Mouse (Mus musculus) liver, embryonic 13.5 days (tissue): Measurements from ENCODE around the gene Rasgef1b. TPM values are rescaled to one million over a fixed set of nuclear protein-coding genes. Genes with fewer than 3 reads are reported as not detected.

ENCODE experiments used
- ATAC-seq: fragments of 200-750 bp; cut with Nextera tagmentation; 2 replicates; pipeline ENCODE4 v1.8.0; 2017; ENCODE audit warnings: low read depth, mild to moderate bottlenecking, moderate number of reproducible peaks, moderate library complexity
- DNase-seq: peaks from one replicate; pipeline ENCODE4 v3.0.0; 2022
- H3K27ac ChIP-seq: fragments of 300-500 bp; sonication (generic); 2 replicates; pipeline ENCODE4 v1.5.1; 2015; ENCODE audit warnings: moderate library complexity, mild to moderate bottlenecking, inconsistent platforms
- H3K27me3 ChIP-seq: fragments of 300-500 bp; sonication (generic); 2 replicates; pipeline ENCODE4 v1.6.1; 2015; ENCODE audit warnings: mild to moderate bottlenecking, inconsistent platforms
- H3K36me3 ChIP-seq: fragments of 300-500 bp; sonication (generic); 2 replicates; pipeline ENCODE4 v1.6.1; 2015; ENCODE audit warnings: mild to moderate bottlenecking, inconsistent platforms
- H3K4me1 ChIP-seq: fragments of 300-500 bp; sonication (generic); replicated peaks from 2 replicates; pipeline ENCODE4 v1.6.1; 2015; ENCODE audit warnings: inconsistent platforms
- H3K4me2 ChIP-seq: fragments of 300-500 bp; sonication (generic); 2 replicates; pipeline ENCODE4 v1.6.1; 2015; ENCODE audit warnings: inconsistent platforms, mild to moderate bottlenecking, moderate library complexity
- H3K4me3 ChIP-seq: fragments of 300-500 bp; sonication (generic); replicated peaks from 2 replicates; pipeline ENCODE4 v1.5.1; 2015; ENCODE audit warnings: mild to moderate bottlenecking, inconsistent platforms
- H3K9ac ChIP-seq: fragments of 300-500 bp; sonication (generic); 2 replicates; pipeline ENCODE4 v1.6.1; 2015; ENCODE audit warnings: mild to moderate bottlenecking, inconsistent platforms
- H3K9me3 ChIP-seq: fragments of 300-500 bp; sonication (generic); replicated peaks from 2 replicates; pipeline ENCODE4 v1.6.1; 2016; ENCODE audit warnings: inconsistent platforms
- WGBS: fragments of 180-500 bp; shearing (Covaris S2); methylation state at CpG from one replicate; pipeline ENCODE4 v1.1.7; 2015; ENCODE audit not compliant: insufficient replicate concordance; 5-methylcytosine and 5-hydroxymethylcytosine counted together
- polyA plus RNA-seq: library from polyadenylated mRNA; unstranded; fragments of >200 nt; fragmentation: Nextera tagmentation; extraction: Ambion mirVana; gene quantifications from 2 replicates; pipeline ENCODE4 v1.2.1, GENCODE M21; 2015

Gene Rasgef1b
- 4.3 and 5.1 TPM in 2 replicates for polyA plus RNA-seq

GRCm38 (mm10) chr5:99728649-99729212 is at the start of gene Rasgef1b:
Gene Rasgef1b (minus strand): TSS chr5:99729065.
- peak within 1 kb of the TSS; percentile 81 for H3K4me2 ChIP-seq
- no peak within 1 kb of the TSS for H3K9ac ChIP-seq
- peaks cover 12% of the 10 kb centered on the region for H3K4me1 ChIP-seq
- H3K27ac ChIP-seq: no peak within 1 kb of the TSS
- H3K27me3 ChIP-seq: peaks cover 53% of the 10 kb centered on the region
- under 1% methylated on average over 41 of the region's 53 CpGs for WGBS
- H3K9me3 ChIP-seq: no peaks in the 10 kb centered on the region
- no peaks in the 10 kb centered on the region for H3K36me3 ChIP-seq
- H3K4me3 ChIP-seq: peak within 1 kb of the TSS; percentile 60
- DNase-seq (peak; percentile 17), ATAC-seq (peak; percentile 55; the same call in 1 of the 2 replicates)

- WGBS: 75% methylated on average over 16 of the region's 16 CpGs
- DNase-seq: no peak
- no peak overlapping the region for H3K27ac ChIP-seq
These were observed 46.5 kb upstream of the Rasgef1b start for GRCm38 (mm10) chr5:99775342-99775741.

GRCm38 (mm10) chr5:99773265-99773664 is 44.4 kb upstream of the Rasgef1b start:
- Histone ChIP-seq H3K4me1 (no peaks in the 10 kb centered on the region), H3K27me3 (no peaks in the 10 kb centered on the region), H3K27ac (no peak overlapping the region), H3K9ac (no peak overlapping the region), H3K36me3 (no peaks in the 10 kb centered on the region), H3K4me2 (no peak overlapping the region), H3K4me3 (no peak overlapping the region), H3K9me3 (no peaks in the 10 kb centered on the region)
- WGBS: 71% methylated on average over 9 of the region's 9 CpGs
- DNase-seq: no peak
- ATAC-seq: no peak

More at GRCm38 (mm10) chr5:99775342-99775741, 46.5 kb upstream of the Rasgef1b start:
- Histone ChIP-seq H3K36me3 (no peaks in the 10 kb centered on the region), H3K9ac (no peak overlapping the region), H3K27me3 (no peaks in the 10 kb centered on the region), H3K9me3 (no peaks in the 10 kb centered on the region), H3K4me3 (no peak overlapping the region), H3K4me2 (no peak overlapping the region), H3K4me1 (no peaks in the 10 kb centered on the region)
- ATAC-seq: no peak

GRCm38 (mm10) chr5:99764246-99764645 is 35.4 kb upstream of the Rasgef1b start:
- H3K4me3 ChIP-seq: no peak overlapping the region
- H3K9ac ChIP-seq: no peak overlapping the region
- no peaks in the 10 kb centered on the region for H3K4me1 ChIP-seq
- no peak overlapping the region for H3K27ac ChIP-seq
- WGBS: 66% methylated on average over 3 of the region's 3 CpGs
- DNase-seq: no peak
- no peaks in the 10 kb centered on the region for H3K36me3 ChIP-seq
- H3K4me2 ChIP-seq: no peak overlapping the region
- ATAC-seq: no peak
- H3K9me3 ChIP-seq: no peaks in the 10 kb centered on the region
- no peaks in the 10 kb centered on the region for H3K27me3 ChIP-seq

GRCm38 (mm10) chr5:99758859-99759258 is 30.0 kb upstream of the Rasgef1b start:
- H3K4me1 ChIP-seq: no peaks in the 10 kb centered on the region
- DNase-seq: no peak
- H3K27me3 ChIP-seq: no peaks in the 10 kb centered on the region
- H3K4me3 ChIP-seq: no peak overlapping the region
- H3K27ac ChIP-seq: no peak overlapping the region
- no peak for ATAC-seq
- WGBS: 65% methylated on average over 5 of the region's 5 CpGs
- H3K36me3 ChIP-seq: no peaks in the 10 kb centered on the region
- H3K9me3 ChIP-seq: no peaks in the 10 kb centered on the region
- no peak overlapping the region for H3K9ac ChIP-seq
- H3K4me2 ChIP-seq: no peak overlapping the region

- 71% methylated on average over 12 of the region's 12 CpGs for WGBS
- no peaks in the 10 kb centered on the region for H3K36me3 ChIP-seq
These were observed 25.0 kb upstream of the Rasgef1b start for GRCm38 (mm10) chr5:99753843-99754242.

GRCm38 (mm10) chr5:99753368-99753767 is 24.5 kb upstream of the Rasgef1b start:
- Histone ChIP-seq H3K4me2 (no peak overlapping the region), H3K4me3 (no peak overlapping the region), H3K27ac (no peak overlapping the region), H3K9me3 (no peaks in the 10 kb centered on the region), H3K36me3 (no peaks in the 10 kb centered on the region), H3K4me1 (no peaks in the 10 kb centered on the region), H3K27me3 (no peaks in the 10 kb centered on the region), H3K9ac (no peak overlapping the region)
- ATAC-seq (no peak), DNase-seq (no peak)
- 75% methylated on average over 13 of the region's 13 CpGs for WGBS

More at GRCm38 (mm10) chr5:99753843-99754242, 25.0 kb upstream of the Rasgef1b start:
- Histone ChIP-seq H3K4me1 (no peaks in the 10 kb centered on the region), H3K27ac (no peak overlapping the region), H3K27me3 (no peaks in the 10 kb centered on the region), H3K9me3 (no peaks in the 10 kb centered on the region), H3K4me2 (no peak overlapping the region), H3K4me3 (no peak overlapping the region), H3K9ac (no peak overlapping the region)
- ATAC-seq (no peak), DNase-seq (no peak)

GRCm38 (mm10) chr5:99752670-99753231 is 23.9 kb upstream of the Rasgef1b start:
- Histone ChIP-seq H3K27ac (no peak overlapping the region), H3K9ac (no peak overlapping the region), H3K4me1 (no peaks in the 10 kb centered on the region), H3K36me3 (no peaks in the 10 kb centered on the region), H3K9me3 (no peaks in the 10 kb centered on the region), H3K27me3 (no peaks in the 10 kb centered on the region), H3K4me3 (no peak overlapping the region), H3K4me2 (no peak overlapping the region)
- ATAC-seq (no peak), DNase-seq (no peak)
- 76% methylated on average over 5 of the region's 5 CpGs for WGBS

- Histone ChIP-seq H3K27me3 (no peaks in the 10 kb centered on the region), H3K9me3 (no peaks in the 10 kb centered on the region), H3K36me3 (no peaks in the 10 kb centered on the region), H3K4me3 (no peak overlapping the region), H3K4me2 (no peak overlapping the region), H3K9ac (no peak overlapping the region), H3K27ac (no peak overlapping the region), H3K4me1 (no peaks in the 10 kb centered on the region)
- WGBS: 69% methylated on average over 10 of the region's 10 CpGs
- ATAC-seq: no peak
- DNase-seq: no peak
These were observed 19.6 kb upstream of the Rasgef1b start for GRCm38 (mm10) chr5:99748417-99748816.

GRCm38 (mm10) chr5:99746087-99746486 is 17.2 kb upstream of the Rasgef1b start:
- Histone ChIP-seq H3K9me3 (no peaks in the 10 kb centered on the region), H3K9ac (no peak overlapping the region), H3K36me3 (no peaks in the 10 kb centered on the region), H3K27me3 (no peaks in the 10 kb centered on the region), H3K27ac (no peak overlapping the region), H3K4me2 (no peak overlapping the region), H3K4me3 (no peak overlapping the region), H3K4me1 (no peaks in the 10 kb centered on the region)
- 59% methylated on average over 7 of the region's 7 CpGs for WGBS
- ATAC-seq (no peak), DNase-seq (no peak)

GRCm38 (mm10) chr5:99742874-99743273 is 14.0 kb upstream of the Rasgef1b start:
- H3K27ac ChIP-seq: no peak overlapping the region
- no peak overlapping the region for H3K9ac ChIP-seq
- 86% methylated on average over 7 of the region's 7 CpGs for WGBS
- no peak overlapping the region for H3K4me2 ChIP-seq
- no peaks in the 10 kb centered on the region for H3K4me1 ChIP-seq
- no peaks in the 10 kb centered on the region for H3K27me3 ChIP-seq
- H3K36me3 ChIP-seq: no peaks in the 10 kb centered on the region
- no peaks in the 10 kb centered on the region for H3K9me3 ChIP-seq
- DNase-seq (no peak), ATAC-seq (no peak)
- no peak overlapping the region for H3K4me3 ChIP-seq

- Histone ChIP-seq H3K27ac (no peak overlapping the region), H3K9ac (no peak overlapping the region), H3K36me3 (no peaks in the 10 kb centered on the region), H3K27me3 (no peaks in the 10 kb centered on the region), H3K4me1 (no peaks in the 10 kb centered on the region), H3K9me3 (no peaks in the 10 kb centered on the region), H3K4me2 (no peak overlapping the region), H3K4me3 (no peak overlapping the region)
- ATAC-seq: no peak
- DNase-seq: no peak
- 46% methylated on average over 8 of the region's 8 CpGs for WGBS
These were observed 13.2 kb upstream of the Rasgef1b start for GRCm38 (mm10) chr5:99742056-99742455.
